Mouse (Mus musculus): ENCODE results near the gene Txn1.

Txn1 gene

DNA sequence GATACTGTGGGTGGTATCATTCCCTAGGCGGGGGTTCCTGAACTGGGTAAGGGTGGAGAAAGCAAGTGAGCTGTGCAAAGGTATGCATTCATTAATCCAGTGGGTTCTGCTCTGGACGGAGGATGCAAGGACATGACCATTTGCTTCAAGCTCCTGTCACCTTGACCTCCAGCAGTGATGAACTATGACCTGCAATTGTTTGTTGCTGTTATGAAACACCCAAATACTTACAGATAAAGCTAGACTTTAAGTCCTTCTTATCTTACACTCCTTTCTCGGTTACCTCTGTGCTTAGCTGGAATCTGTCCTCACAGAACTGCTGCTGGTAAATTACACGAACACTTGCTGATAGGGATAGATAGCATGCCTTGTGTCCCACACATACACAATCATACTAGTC lies 15.6 kb downstream of the Txn1 start:
- DNase-seq (ENCODE audit: low read depth, low spot score): no peak

GRCm38 (mm10) chr4:57937292-57937691 lies 18.9 kb downstream of the Txn1 start:
- DNase-seq (ENCODE audit: low read depth, low spot score): no peak

DNA sequence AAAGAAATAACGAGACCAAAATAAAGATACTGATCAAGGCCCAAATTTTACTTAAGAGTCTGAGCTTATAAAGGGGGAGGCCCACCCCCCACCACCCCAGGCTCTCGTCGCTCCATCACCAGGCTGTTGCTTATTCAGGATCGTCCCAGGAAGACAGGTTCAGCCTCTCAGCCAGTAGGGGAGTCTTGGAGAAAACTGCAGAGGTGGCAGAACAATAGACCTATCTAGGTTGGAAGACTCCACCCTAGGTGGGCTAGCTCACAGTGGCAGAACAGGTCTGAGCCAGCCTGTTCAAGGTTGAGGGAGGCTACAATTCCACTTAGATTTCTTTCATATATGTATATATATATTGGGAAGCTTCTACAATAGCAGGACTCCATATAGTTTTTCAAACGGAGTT lies 22.0 kb downstream of the Txn1 start:
- no peak for DNase-seq (ENCODE audit: low read depth, low spot score)

DNA sequence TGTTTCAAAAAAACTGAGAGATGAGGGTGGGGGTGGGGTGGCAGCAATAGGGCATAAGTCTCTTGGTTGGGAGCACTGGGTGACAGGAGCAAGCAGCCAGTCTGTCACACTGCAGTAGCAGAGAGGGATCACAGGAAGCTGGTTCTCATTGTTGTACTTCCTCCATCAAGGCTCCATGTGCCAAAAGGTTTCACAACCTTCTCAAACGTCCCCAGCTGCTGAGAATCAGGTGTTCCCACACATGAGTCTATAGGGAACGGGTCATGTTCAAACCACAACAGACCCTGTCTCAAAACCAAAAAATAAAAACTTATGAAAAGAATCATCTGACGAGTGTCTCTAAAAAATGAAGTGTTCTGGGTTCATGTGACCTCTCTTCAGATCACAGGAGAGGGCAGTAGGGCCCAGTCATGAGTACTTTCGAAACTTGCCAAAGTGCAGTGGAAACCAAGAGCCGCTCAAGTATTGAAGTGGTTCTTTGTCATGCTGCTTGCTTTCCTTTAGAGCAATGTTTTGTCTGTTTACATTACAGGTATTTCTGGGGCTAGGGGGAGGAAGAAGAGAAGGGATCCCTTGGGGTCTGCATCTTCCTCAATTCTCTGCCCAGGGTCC lies 25.5 kb downstream of the Txn1 start:
- DNase-seq (ENCODE audit: low read depth, low spot score): no peak

DNA sequence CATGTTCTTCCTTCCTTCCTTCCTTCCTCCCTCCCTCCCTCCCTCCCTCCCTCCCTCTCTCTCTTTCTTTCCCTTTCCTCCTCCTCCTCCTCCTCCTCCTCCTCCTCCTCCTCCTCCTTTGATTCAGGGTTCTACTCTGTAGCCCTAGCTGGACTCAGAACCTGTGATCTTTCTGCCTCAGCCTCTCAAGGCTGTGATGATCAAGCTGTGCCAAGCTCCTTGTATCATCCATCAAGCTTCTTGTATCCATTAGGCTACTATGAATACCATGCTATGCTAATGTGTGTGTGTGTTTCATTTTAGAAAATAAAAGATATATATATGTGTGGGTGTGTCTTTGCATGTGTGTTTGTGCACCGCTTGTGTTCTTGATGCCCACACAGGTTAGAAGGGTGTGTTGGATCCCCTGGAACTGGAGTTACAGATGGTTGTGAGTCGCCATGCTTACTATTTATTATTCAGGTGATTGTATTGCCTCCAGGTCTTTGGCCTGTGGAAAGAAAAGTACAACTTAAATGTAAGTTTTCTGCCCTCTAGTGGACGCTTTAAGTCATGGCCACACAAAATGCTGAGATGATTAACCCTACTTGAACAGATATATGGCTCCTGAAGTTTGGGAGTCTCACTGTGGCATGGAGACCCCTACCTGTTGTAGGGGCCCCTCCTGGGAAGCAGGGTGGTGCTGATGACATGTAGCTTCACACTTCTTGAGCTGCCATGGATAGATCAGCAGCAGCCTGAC lies 28.6 kb downstream of the Txn1 start:
- peak; percentile 63 for DNase-seq (ENCODE audit: low read depth, low spot score)

- DNase-seq (ENCODE audit: low read depth, low spot score): no peak
Observed at GRCm38 (mm10) chr4:57924556-57925071, 31.6 kb downstream of the Txn1 start.

- DNase-seq (ENCODE audit: low read depth, low spot score): peak; percentile 23
Observed at GRCm38 (mm10) chr4:57922171-57922570, 34.0 kb downstream of the Txn1 start.

- DNase-seq (ENCODE audit: low read depth, low spot score): no peak
Observed at GRCm38 (mm10) chr4:57920522-57920921, 35.7 kb downstream of the Txn1 start.

DNA sequence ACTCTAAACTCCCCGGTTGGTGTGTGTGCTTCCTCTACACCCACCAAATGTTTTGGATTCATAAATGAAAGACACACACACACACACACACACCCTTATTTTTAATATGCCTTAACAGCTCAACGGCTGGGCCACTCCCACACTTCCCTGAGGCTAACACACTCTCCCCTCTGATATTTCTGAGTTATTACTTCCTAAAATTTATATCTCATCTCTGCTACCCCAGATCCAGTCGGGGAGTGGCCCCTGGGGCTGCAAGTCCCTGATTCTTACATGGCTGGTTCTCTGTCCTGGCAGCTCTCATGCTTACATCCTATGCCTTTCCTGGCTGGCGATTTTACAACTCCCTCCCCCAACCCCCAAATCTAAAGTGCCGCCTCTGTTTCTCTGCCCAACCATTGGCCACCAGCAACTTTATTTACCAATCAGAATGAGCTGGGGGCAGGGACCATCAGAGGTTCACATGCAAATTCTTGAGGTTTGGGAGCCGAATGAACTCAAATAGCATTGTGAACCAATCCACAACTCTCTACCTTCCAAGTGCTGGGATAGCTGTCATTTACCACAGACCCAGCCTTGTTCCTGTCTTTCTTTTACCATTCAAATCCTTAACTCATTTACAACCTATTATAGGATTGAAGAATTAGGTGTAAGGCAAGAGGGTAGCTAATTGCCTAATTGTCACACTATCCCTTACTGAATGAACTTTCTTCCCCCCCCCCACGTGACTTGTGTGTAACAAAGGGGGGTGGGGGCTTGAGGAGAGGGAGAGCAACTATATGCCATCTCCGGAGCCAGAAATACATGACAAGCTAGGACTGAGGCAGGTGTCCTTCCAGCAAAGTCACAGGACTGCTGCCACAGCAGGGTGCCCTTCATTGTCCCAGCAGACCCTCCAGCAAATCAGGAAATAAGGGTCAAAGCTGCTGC lies 36.5 kb downstream of the Txn1 start:
- peak; percentile 53 for DNase-seq (ENCODE audit: low read depth, low spot score)

- no peak for DNase-seq (ENCODE audit: low read depth, low spot score)
Observed at GRCm38 (mm10) chr4:57916711-57917110, 39.5 kb downstream of the Txn1 start.

GRCm38 (mm10) chr4:57916201-57916661 lies 40.0 kb downstream of the Txn1 start, which contains the start of gene D630039A03Rik:
TSS of gene D630039A03Rik (minus strand) at chr4:57916297.
- no peak for DNase-seq (ENCODE audit: low read depth, low spot score)

DNA sequence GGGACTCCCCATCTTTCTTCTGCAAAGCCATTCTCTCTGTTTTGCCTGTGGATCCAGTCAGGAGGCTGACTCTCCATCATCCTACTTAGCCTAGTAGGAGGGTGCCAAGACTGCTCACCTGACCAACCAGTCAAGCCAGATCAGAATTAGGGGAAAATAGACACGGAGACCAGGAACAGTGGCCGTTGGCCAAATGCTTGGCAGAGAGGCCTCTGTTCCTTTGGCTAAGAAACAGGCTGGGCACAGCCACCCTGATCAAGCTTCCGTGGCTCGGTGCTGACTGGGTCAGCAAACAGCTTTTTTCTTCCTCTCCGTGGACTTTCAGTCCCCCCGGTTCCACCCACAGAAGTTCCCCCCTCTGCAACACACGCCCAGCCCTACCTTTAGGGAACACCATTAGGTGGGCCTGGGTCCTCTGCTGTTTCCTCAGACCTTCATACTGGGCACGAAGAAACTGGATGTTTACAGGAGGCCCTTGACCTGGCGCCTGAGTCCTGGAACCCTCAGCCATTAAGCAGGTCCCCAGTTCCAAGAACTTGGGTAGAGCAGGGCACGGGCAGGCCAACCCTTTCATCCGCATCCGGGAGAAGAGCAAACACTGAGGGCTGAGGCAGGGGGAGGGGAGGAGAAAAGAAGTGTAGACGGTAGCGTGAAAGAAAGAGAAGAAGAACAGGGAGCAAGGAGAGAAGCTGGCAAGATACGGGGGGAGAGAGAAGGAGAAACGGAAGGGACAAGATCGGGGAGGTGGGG lies 40.8 kb downstream of the Txn1 start:
- DNase-seq (ENCODE audit: low read depth, low spot score): no peak

- no peak for DNase-seq (ENCODE audit: low read depth, low spot score)
Observed at GRCm38 (mm10) chr4:57914193-57915190, 41.7 kb downstream of the Txn1 start.

GRCm38 (mm10) chr4:57913021-57913420 lies 43.2 kb downstream of the Txn1 start:
- DNase-seq (ENCODE audit: low read depth, low spot score): no peak

DNA sequence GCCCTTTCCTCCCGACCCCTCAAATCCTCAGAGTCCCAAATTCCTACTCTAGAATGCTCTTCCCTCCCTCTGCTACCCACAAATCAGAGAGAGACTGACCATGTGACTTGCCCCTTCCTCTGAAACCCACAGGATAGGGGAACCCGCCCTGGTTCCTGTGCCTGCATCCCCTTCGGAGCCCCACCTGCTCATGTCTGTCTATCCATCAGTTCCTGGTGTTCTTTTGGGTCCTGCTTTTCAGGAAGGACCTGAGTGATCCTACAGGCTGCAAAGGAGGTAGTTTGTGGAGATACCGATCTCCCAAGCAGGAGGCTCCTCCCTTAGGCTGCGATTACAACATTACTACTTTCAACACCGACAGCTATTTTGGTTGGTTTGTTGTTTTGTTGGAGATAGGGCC lies 47.4 kb downstream of the Txn1 start:
- no peak for DNase-seq (ENCODE audit: low read depth, low spot score)

GRCm38 (mm10) chr4:57906708-57907107 lies 49.5 kb downstream of the Txn1 start:
- no peak for DNase-seq (ENCODE audit: low read depth, low spot score)

DNA sequence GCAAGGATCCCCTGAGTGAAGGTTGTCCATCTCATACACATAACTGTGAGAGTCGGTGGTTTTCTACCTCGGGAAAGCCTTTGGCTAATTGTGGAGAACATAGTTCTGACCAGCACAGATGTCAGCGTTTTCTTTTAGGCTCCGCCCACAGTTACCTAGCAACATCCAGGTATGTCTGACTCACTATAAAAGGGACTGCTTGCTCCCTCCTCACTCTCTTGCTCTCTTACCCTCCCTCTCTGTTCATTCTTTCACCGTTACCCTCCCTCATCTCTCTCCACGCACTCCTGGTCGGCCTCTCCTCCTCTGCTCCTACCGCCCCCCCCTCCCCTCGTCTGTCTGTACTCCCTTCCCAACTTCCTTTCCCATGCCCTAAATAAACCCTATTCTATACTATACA lies 51.6 kb downstream of the Txn1 start:
- no peak for DNase-seq (ENCODE audit: low read depth, low spot score)

DNA sequence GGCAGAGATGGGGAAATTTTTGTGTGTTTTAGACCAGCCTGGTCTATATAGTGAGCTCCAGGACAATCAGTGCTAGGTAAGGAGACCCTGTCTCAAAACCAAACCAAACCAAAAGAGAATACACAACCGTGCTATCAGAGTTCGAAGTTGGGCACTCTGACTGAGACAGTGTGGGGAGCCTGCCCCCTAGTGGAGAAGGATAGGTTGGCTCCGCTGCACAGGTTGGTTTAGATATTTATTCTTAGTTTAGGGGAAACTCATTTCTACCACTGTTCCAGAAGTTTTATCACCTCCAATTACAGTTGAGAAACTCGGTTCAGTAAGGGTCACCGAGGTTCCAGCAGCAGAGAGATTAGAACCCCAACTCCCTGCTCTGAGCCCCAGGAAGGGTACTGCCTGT lies 52.0 kb downstream of the Txn1 start:
- peak; percentile 72 for DNase-seq (ENCODE audit: low read depth, low spot score)

- no peak for DNase-seq (ENCODE audit: low read depth, low spot score)
Observed at GRCm38 (mm10) chr4:57902619-57903018, 53.6 kb downstream of the Txn1 start.

DNA sequence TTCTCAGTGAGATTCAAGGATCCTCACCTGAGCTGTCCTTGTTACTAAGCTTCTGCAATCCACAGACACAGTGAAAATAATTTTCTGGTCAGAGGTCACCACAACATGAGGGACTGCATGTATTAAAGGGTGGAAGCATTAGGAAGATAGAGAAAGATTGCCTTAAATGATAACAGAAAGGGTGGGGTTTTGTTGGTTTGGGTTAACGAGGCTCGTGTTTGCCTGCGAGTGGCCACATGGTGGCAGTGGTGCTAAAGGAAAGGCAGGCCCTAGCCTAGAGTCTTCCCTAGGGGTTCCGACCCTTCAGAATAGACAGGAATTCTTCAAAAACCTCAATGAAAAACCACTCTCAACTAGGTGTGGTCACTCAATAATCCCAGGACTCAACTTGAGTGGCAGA lies 55.0 kb downstream of the Txn1 start:
- DNase-seq (ENCODE audit: low read depth, low spot score): no peak

Data from mesoderm, embryonic 11.5 days (tissue).